Mouse (Mus musculus) inflammation-experienced regulatory T-cells, adult 6 months (primary cell): ENCODE data around the gene Tmem176a. TPM values are rescaled to one million over a fixed set of nuclear protein-coding genes. Genes with fewer than 3 reads are reported as not detected.
"Not testable (repeated sequence)": the region's sequence is repeated elsewhere in the genome, so short reads cannot be mapped to it uniquely, and the experiment has no call there.

Experiments used
- ATAC-seq: one replicate; pipeline ENCODE4 v1.8.0; 2017
- polyA plus RNA-seq, 3 experiments: library from polyadenylated mRNA; unstranded; fragments of 100-300 nt; shearing (Covaris generic); gene quantifications; one replicate each; pipeline ENCODE4 v1.2.1; 2017

Tmem176a gene
- polyA plus RNA-seq, 3 experiments from 2014 or later, result 13.3 to 32.6 (median 28.4) TPM

DNA sequence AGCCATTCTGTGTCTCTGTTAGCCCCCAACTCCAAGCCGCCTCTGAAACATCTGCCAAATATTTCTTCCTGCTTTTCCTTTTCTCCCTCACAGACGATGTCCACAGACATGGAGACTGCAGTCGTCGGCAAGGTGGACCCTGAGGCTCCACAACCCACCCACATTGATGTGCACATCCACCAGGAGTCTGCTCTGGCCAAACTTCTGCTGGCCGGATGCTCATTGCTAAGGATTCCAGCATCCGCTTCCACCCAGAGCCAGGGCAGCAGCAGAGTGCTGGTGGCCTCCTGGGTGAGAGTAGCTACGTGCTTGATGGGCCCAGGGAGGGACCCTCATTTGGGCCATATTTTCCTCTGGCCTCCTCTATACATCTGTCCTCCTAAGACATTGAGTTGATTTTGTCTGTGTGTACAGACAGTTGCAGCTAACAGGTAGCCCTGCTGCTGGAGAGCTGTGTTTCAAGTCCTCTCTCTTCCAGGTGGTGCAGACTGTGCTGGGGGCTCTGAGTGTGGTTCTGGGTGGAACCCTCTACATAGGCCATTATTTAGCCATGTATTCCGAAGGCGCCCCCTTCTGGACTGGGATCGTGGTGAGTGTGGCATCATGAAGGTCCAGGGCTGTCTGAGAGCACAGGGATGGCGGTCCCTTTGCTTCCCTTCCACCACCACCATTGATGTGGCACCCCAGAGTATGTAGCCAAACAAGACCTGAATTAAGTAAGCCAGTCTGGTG lies 1.6 kb downstream of the Tmem176a start:
- no peak for ATAC-seq

DNA sequence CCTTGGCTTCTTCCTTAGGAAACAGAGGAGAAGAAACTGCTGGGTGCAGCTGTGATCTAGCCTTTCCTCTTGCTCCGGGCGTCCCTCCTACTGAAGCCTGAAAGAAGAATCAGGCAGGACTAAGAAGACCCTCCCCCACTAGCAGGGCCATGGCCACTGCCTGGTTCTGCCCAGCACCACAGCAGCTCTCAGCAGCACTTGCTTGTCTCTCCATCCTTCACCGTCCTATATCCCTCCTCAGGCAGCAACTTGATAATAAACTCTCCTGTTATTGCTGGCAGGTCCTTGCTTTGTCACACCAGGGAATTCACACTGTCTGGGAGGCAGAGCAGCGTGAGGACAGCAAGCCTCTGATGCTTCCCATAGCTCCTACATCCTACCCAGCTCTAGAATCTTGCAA lies 4.4 kb downstream of the Tmem176a start:
- ATAC-seq, result no peak

DNA sequence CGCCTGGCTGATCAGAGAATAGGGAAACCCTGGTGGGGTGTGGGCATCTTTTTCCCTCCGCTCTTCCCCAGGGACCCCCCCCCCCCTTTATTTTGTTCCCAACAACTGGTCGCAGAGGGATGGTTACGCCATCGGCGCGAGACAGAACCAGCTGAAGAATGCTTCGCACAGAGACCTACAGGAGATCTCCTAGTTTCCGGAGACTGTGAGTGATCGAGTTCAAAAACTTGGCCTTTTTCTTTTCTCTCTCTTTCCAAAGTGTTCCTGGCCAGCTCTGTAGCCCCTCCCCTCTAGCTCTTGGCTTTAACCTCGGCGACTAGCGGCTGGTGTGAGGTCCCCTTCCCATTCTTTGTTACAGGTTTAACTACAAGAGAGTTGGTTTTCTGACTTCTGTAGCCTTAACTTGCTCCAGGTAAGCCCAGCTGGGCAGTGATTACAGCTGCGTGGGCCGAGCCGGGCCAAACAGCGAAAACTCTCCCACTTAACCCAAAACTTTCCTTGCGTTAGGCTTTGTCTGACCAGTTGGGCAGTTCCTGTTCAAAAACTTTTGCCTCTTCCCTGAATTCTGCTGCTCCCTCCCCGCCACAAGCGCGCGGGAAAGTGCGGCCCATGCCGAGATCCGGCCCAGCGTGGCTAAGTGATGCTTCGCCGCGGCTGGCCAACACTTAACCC lies 11.2 kb downstream of the Tmem176a start:
- no peak for ATAC-seq

DNA sequence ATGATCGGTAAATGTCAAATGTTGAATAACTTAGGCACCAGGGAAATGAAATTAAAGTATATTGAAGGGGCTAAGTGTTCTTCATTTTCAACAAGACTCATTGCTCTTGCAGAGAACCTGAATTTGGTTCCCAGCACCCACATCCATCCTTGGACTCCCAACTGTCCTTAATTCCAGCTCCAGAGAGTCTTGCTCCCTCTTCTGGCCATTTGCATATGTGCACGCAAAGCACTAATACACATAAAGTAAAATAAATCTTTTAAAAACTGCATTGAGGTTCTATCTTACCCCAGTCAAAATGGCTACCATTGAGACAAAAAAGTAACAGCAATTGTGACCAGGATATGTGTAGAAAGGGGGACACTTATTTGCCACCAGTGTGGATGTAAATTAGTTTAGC lies 13.4 kb downstream of the Tmem176a start:
- no peak for ATAC-seq

DNA sequence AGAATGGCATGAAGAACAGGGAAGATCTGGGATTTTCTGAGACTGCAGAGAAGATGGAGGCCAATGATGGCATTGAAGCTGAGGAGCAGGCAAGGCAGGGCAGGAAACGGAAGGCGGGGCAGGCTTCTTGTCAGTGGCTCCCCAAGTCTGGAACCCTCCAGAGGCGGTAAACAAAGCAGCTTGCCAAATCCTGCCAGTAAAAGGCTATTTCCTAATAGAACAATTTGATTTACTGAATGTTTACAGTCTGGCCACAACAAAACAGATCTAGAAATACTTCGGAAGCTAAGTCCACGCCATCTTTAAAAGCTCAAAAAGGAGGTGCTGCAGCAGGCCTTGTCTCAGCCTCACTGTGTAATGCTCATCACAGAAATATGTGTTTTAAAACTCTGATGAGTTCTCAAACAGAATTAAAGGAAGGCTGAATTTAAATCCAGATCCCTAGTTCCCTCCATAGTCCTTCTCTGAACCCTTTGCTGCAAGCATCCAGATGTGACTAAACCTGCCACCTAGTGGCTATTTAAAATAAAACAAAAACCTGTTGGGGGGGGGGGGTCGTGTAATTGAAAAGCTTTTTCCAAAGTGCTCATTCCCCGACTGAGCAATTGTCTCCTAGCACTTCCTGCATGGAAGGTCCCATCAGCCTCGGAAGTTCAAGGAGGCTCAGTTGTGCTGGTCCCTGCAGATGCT lies 17.0 kb downstream of the Tmem176a start:
- no peak for ATAC-seq

DNA sequence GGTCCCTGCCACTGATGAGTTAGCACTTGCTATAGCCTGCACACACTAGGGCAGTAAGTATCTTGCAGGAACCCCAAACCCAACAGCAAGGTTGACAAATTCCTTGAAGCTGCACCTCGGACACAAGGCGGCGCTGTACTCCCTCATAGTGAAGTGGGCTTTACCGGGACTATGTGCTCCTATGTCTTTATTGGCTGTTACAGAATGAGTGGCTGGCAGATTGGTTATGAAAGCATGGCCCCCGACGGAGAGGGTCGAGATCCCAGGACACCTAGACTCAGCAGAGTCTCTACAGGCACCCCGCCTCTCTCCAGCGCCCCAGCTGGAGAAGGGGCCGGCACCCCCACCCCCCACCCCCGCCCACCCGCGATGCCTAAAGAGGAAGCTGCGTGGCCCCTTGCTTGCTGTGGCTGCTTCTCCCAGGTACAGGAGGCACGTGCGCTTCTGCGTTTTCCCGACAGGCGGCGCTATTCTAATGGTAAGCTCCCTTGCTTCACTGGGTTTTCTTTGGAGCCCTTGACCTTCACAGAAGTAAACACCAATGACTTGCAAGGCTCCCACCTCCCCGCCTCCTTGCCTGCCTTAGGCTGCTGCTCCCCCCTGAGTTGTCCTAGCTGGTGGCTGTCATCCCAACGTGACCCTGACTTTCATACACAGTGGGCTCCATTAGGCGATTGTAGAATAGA lies 19.6 kb downstream of the Tmem176a start:
- no peak for ATAC-seq

DNA sequence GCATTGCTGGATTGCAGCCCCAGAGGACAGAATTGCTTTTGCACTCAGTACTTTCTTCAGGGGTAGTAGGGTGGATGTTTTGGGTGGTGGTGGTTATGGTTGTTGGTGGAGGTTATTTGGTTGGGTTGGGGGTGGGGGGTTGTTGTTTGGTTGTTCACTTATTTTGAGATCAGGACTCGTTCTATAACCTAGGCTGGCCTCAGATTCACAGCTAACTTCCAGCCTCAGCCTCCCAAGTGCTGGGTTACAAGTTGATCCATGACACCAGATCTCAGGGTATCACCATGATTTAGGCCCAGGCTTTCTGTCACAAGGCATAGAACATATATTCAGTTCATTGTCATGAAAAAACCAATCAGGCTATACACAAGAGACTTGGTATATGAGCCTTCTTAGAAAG lies 20.1 kb downstream of the Tmem176a start:
- no peak for ATAC-seq

DNA sequence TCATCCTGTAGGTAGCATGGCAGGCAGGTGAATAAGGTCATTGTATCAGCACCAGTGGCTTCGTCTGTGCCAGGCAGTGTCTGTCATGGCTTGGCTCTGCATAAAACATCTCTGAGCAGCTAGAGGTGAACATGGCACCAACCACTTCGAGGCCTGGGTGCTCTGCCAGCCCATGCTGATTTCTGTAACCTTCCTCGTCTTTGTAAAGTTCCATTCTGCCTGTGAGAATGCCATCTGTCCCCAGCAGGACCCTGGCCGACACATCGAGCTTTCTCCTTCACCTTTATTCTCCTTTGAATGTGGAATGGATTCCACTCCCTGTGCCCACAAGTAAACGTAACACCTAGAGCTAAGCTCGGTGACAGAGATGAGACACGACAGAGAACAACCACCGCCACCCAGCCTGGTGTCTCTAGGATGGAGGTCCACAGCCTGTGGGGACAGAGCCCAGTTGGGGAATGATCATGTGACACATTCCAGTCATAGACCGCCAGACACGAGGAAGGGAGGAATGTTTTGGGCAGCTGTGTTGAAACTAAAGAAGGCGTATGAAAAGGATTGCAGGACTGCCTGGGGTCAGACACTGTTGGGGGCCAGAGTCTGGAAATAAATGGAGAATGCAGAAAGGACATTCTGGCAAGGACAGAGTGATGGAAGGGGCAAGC lies 21.0 kb downstream of the Tmem176a start:
- no peak for ATAC-seq

DNA sequence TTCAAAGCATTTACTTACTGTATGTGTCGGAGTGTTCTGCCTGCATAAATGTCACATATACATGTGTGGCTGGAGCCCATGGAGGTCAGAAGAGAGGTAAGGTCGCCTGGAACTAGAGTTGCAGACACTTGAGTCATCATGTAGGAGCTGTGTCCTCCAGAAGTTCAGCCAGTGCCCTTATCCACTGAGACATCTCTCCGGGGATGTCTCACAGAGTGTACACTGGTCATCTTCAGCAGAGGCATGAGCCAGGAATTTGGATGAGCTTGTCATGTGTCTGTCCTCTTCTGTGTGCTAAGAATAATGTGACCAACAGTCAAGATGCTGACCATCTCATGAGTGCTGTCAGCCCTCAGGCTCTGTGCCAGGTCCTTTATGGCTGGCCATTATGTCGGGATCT lies 22.1 kb downstream of the Tmem176a start:
- ATAC-seq, result no peak

DNA sequence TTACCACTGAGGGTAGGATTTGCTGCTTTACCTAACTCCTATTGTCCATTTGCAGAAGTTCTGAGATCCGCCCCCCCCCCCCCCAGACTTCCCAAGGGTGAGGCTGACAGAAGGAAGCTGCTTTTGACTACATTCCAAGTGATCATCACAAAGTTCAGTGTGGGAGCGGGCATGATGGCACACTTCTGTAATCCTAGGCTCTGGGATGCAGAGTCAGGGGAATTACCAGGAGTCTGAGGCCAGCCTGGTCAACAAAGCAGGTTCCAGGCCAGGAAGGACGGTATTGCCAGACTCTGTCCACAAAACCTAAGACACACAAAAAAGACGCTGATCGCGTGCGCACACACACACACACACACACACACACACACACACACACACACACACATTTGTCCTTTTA lies 22.8 kb downstream of the Tmem176a start:
- ATAC-seq, result no peak

DNA sequence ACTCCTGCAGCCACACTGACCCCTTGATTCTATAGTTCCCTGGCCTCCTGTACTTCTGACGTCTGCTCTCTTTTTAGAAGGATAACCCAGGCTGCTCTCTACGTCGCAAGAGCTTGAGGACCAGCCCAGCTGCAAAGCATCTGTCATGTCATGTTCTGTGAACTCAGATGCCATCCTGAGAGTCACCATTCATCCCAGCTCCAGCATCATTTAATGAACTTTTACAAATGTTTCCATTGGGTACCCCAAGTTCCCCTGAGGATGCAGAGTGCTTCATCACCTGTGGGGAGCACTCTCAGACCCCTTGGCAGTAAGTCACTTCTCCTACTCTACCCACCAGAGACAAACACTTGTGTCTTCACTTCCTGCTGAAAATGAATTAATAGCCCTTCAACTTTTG lies 23.5 kb downstream of the Tmem176a start:
- no peak for ATAC-seq

DNA sequence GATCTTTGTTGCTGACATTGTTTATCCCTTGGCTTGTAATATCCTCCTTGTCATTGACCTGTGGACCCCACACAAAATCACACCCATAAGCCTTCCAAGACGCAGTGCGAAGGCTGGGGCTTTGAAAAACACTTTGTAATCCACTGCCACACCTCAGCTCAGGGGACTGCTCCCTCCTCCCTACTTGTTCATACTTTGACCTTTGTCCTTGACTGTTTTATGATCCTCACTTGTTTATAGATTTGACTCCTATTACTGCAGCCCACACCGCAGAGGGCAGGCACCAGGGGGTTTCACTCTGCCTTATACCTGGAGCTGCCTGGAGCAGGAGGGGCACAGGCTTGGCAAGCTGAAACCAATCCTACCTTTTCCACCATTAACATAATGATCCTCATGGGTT lies 24.0 kb downstream of the Tmem176a start:
- no peak for ATAC-seq

DNA sequence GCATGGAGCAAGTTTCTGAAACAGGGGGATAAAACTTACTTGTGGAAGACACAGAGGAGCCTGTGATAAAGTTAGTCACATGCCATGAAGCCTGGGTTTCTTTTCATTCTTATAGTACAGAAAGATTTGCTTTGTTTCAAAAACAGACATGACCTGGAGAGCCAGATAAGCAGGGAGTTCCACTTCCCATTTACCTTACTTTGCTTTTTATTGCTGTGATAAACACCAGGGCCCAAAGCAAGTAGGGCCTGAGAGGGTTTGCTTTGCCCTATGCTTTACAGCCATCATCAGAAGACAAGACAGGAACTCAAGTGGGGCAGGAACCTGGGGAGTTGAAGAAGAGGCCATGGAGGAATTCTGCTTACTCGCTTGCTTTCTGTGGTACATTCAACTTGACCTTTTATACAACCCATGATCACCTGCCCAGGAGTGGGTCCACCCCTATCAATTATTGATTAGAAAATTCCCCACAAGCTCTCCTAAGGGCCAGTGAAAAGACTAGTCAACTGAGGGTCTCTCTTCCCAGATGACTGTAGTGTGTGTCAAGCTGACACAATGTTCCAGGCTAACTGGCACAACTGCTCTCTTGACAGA lies 24.5 kb downstream of the Tmem176a start:
- ATAC-seq, result no peak

DNA sequence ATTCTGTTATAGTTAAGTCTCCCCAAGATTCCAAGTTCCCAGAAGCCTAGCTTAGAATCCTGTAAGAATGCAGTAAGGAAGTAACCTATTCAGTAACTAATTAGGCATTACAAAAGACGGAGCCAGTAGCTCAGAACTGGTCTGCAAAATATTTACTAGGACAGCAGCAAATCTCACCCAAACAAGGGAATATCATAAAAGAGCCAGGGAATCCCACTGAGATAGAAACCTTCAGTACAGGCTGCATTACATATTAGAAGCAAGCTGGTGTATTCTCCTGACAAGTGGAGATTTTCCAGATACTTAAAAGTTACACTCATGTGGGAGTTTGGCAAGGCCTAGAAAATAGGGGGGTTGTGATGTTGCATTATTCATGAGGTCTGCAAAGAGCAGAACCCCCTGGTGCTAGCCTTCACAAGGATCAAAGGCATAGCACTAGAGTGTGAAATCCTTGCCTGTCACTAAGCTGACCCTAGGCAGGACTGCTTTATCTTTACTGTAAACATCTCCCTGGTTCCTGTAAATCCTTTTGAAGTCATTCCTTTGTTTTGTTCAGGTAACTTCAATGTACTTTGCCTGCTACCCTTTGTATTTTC lies 25.7 kb downstream of the Tmem176a start:
- ATAC-seq, result not testable (repeated sequence)

DNA sequence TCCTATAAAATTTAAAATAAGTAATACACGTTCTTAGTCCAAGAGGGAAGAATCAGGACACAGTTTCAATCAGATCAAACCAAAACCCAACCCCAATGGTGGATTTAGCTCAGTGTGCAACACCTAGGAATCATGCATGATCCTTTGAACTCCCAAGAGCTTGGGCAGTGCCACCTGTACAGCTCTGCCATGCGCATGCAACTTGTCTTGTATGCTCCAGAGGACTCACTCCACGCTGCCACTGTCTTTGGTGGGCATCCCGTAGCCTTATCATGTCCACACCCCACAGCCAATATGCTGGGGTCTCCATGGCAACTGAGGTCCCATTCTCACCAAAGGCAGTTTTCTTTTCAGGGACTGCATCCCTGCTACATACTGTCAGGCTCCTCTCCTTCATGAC lies 26.4 kb downstream of the Tmem176a start:
- ATAC-seq, result no peak

DNA sequence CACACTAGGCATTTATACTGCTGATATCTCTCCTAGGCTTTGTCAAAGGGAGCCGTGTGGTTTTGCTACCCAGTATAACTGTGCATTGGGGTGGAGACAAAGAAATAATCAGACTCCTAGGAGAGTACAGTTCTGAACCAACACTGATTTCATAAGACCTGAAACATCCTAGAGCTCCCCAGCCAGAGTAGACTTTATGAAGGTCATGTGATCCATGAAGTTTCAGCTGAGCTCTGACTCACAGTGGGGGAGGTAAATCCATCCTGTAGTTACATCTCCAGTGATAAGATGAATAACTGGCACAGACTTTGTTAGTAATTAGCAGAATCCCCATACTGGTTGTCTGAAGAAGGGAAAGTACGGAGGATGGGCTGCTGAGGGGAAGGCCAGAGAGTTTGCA lies 29.1 kb downstream of the Tmem176a start:
- no peak for ATAC-seq

DNA sequence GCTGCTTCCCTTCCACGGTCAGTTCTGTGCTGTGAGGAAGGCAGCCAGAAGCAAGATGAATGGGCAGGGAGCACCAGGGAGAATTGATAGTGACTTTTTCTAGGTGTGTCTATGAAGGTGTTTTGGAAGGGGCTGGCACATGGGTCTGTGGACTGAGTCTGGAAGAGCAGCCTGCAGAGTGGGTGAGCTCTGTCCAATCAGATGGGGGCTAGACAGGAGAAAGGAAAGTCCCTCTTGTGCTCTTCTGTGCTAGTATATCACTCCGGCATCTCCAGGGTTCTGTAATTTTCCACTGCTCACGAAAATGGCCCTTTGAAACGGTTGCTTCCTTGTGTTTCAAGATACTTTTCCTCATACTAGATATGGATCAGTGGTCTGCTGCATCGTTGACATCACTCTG lies 31.9 kb downstream of the Tmem176a start, which contains the start of gene Aoc1:
Gene Aoc1 (plus strand): TSS at position 301 of the 400 bp plus-strand sequence.
- no peak for ATAC-seq

DNA sequence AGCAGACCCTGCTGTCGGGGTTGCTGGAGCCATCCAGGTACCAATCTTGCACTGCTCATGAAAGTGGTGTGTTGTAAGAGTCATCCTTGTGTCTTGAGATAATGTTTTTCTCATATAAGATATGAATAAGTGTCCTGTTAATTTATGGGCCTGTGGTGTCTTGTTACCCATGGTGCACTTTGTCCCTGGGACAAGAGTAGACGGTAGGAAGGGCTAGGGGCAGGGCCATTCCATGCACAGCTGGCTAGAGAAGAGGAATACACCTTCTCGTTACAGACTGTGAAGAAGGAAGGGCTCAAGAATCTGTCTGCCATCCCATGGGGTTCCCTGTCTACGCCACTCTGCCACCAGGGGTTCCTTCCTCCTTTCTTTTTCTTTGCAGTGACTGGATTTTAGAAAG lies 33.9 kb downstream of the Tmem176a start:
- ATAC-seq, result no peak

DNA sequence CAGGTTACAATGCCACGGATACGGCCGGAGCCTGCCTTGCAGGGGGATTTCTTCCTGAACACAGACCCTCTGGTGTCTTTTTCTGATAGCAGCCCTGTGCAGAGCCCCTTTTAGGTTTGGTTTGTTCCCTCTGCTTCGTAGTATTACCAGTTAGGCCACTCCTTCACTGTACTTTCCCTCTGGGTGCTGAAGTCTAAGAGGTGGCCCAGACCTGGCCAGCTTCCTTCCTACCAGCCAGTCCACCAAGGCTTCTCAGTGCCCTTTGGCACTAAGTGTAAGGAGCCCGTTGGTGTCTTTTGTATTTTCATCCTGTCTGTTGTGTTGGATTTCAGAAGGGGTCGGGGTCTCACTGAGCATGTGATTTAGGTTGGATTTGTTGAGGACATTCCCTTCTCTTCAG lies 34.8 kb downstream of the Tmem176a start:
- ATAC-seq, result no peak

DNA sequence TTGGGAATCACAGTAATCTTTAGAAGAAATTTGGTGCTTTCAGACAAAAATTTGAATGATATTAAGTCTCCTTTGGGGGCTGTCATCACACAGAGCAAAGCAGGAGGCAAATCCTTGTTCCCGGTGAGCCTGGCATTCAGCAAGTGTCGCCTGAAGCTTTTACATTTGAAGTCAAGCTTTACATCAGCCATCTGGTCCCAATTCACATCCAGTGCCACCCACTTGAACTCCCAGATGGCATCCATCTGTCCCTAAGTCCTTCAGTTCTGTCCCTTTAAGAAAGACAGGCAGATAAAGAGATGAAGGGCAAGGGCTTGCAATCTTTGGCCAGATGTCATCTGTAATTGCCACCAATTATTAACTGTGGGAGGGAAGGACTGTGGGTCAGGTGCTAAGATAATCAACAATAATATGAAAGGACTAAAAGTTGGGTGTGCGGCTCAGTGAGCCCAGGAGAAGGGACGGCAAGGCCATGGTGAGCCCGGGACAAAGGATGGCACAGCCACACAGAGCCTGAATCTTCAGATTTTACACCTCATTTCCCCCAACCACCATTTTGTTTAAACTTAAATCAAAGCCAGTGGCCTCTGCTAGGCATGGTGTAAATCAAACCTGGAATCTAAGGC lies 35.9 kb downstream of the Tmem176a start:
- ATAC-seq, result no peak

DNA sequence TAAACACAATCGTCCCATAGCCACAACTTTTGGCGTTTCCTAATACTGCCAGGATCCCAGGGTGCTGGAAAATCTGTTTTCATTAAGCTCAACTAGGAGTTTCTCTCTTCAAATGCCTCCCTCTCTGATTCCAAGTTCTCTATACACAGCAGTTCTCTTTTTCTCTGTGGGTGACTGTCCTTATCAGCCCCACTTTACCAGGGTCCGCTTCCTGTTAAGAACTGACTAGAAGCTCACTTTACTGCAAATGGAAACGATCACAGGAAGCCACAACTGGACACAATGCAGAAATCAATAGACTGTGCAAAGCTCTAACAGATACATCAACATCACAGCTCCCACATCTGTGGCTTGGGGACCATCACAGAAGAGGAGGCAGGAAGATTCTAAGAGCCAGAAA lies 53.5 kb downstream of the Tmem176a start:
- ATAC-seq, result no peak
